Comparison of ENCODE assay signal across 29 mouse cellular contexts in the genomic region with DNA sequence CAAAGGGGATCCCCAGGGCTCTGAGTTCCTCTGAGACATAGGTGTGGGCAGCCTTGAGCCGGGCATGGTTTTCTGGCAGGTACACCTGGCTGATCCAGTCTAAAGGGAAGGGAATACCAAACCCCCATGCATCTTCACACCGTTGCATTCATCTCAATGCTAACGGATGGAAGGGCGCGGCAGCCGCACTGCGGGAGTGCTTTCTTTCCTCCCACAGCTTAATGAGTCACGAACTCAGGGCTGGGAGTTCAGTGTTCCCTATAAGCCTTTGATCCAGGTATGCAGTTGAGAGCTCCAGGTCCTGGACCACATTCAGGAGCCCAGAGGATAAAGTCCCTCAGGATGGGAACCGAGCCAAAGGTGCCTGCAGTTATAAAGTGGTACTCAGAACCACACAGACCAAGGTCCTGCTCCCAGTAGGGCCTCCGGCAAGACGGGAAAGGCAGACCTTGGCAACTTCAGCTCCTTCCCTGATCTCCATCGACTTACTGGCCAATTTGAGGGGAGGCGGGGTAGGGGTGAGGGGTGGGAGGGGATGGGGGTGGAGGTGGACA. TPM values are rescaled to one million over a fixed set of nuclear protein-coding genes. Genes with fewer than 3 reads are reported as not detected.
DNase-seq lines count a peak whose midpoint lies in the region; ATAC-seq and TF ChIP-seq lines count a peak whose summit lies in the region.
"Had no signal": no experiment of that assay in that cellular context is flagged by ENCODE, and none has a peak within 500 bp of the region (broad histone marks: within the 10 kb centered on the region; RNA-seq: fewer than 3 reads in every experiment).

No protein-coding gene starts in this region.

- TF ChIP-seq CTCF in testis, adult 2 months (IDR thresholded peaks at IDR 0.05; ENCODE audit: control insufficient read depth, insufficient read depth, insufficient replicate concordance, low read depth, low read length): no peak
- no peak for TF ChIP-seq CTCF in midbrain, postnatal 0 days (IDR thresholded peaks at IDR 0.05)

- H3K4me1 ChIP-seq in heart, embryonic 12.5 days (replicated peaks): peaks cover 12% of the 10 kb centered on the region
- 0 out of 2 replicates have a peak, but pooled peaks cover 3% of the 10 kb centered on the region for H3K4me1 ChIP-seq in heart, embryonic 11.5 days (ENCODE audit: control insufficient read depth, insufficient read depth, low read length)
- H3K4me1 ChIP-seq in testis, adult 2 months (ENCODE audit: control insufficient read depth, insufficient read depth, low read length): peaks cover 2% of the 10 kb centered on the region; the same call in 1 of the 2 replicates
- H3K4me1 ChIP-seq in midbrain, postnatal 0 days (ENCODE audit: insufficient read depth, low read length): no peaks in the 10 kb centered on the region
- H3K4me1 ChIP-seq: liver, embryonic 12.5 days; midbrain, embryonic 12.5 days had no signal

- ATAC-seq in heart, embryonic 12.5 days (ENCODE audit: insufficient number of reproducible peaks, low FRiP score): 0 out of 2 replicates have a peak, but pooled peaks have one; percentile 33
- no peak for ATAC-seq in heart, embryonic 11.5 days (replicated peaks; ENCODE audit: insufficient number of reproducible peaks, low FRiP score, low TSS enrichment)
- ATAC-seq in erythroblast, adult 5-6 weeks (replicated peaks; ENCODE audit: low FRiP score, poor library complexity, severe bottlenecking): no peak
- no peak for ATAC-seq in midbrain, postnatal 0 days (ENCODE audit: low FRiP score)
- ATAC-seq: hindbrain, postnatal 0 days; liver, embryonic 12.5 days had no signal

- peaks cover 4% of the 10 kb centered on the region; the same call in 1 of the 2 replicates for H3K9me3 ChIP-seq in heart, embryonic 12.5 days (replicated peaks)
- no peaks in the 10 kb centered on the region for H3K9me3 ChIP-seq in heart, embryonic 11.5 days (replicated peaks; ENCODE audit: control insufficient read depth, low read length)
- no peaks in the 10 kb centered on the region for H3K9me3 ChIP-seq in midbrain, postnatal 0 days (ENCODE audit: low read length)
- H3K9me3 ChIP-seq: heart, embryonic 10.5 days; liver, embryonic 12.5 days; midbrain, embryonic 12.5 days had no signal

- H3K36me3 ChIP-seq in heart, embryonic 12.5 days: peaks cover 49% of the 10 kb centered on the region
- peaks cover 15% of the 10 kb centered on the region; the same call in 1 of the 2 replicates for H3K36me3 ChIP-seq in heart, embryonic 11.5 days (ENCODE audit: control insufficient read depth, insufficient read depth, low read length)
- no peaks in the 10 kb centered on the region for H3K36me3 ChIP-seq in testis, adult 2 months (ENCODE audit: control insufficient read depth, insufficient read depth, low read length)
- peaks cover 10% of the 10 kb centered on the region for H3K36me3 ChIP-seq in midbrain, postnatal 0 days (ENCODE audit: insufficient read depth, low read length)

- H3K27me3 ChIP-seq in heart, embryonic 12.5 days (replicated peaks): no peaks in the 10 kb centered on the region
- H3K27me3 ChIP-seq in heart, embryonic 11.5 days (ENCODE audit: control insufficient read depth, insufficient read depth, low read length): no peaks in the 10 kb centered on the region
- no peaks in the 10 kb centered on the region for H3K27me3 ChIP-seq in testis, adult 2 months (ENCODE audit: control insufficient read depth, insufficient read depth, low read length)
- no peaks in the 10 kb centered on the region for H3K27me3 ChIP-seq in midbrain, postnatal 0 days (ENCODE audit: insufficient read depth, low read length)
- H3K27me3 ChIP-seq: liver, embryonic 12.5 days; midbrain, embryonic 12.5 days had no signal

- no peak overlapping the region for H3K4me3 ChIP-seq in heart, embryonic 12.5 days
- no peak overlapping the region for H3K4me3 ChIP-seq in heart, embryonic 11.5 days (ENCODE audit: low read depth, low read length)
- peak overlapping the region; percentile 36 for H3K4me3 ChIP-seq in testis, adult 2 months (ENCODE audit: control insufficient read depth, low read depth, low read length)
- no peak overlapping the region for H3K4me3 ChIP-seq in midbrain, postnatal 0 days (ENCODE audit: low read depth, low read length)
- H3K4me3 ChIP-seq: heart, embryonic 10.5 days; liver, embryonic 12.5 days; midbrain, embryonic 12.5 days had no signal

- H3K4me2 ChIP-seq in heart, embryonic 12.5 days: no peak overlapping the region
- H3K4me2 ChIP-seq in heart, embryonic 11.5 days: no peak overlapping the region
- no peak overlapping the region for H3K4me2 ChIP-seq in midbrain, postnatal 0 days (ENCODE audit: low read depth, low read length, poor library complexity, severe bottlenecking)
- H3K4me2 ChIP-seq: liver, embryonic 12.5 days; midbrain, embryonic 12.5 days had no signal

- no peak for DNase-seq in testis, postnatal 10 days (ENCODE audit: low spot score)
- DNase-seq in kidney, postnatal 10 days: peak; percentile 68
- DNase-seq in midbrain, postnatal 0 days (ENCODE audit: low spot score): no peak
- no peak for DNase-seq in cerebellum, adult 11-12 months
- DNase-seq: adrenal gland, postnatal 25 days; cerebellum, adult 11 months; cerebellum, postnatal 10 days; gastrocnemius, postnatal 36 days; heart, postnatal 10 days; layer of hippocampus, postnatal 36 days; lung, adult 2 months; lung, postnatal 14 days; right cerebral cortex, postnatal 14 days; thymus, postnatal 14 days had no signal

- TF ChIP-seq POLR2A in testis, adult 2 months (IDR thresholded peaks at IDR 0.05; ENCODE audit: control insufficient read depth, low read depth, low read length): no peak

- H3K27ac ChIP-seq in heart, embryonic 12.5 days (ENCODE audit: poor library complexity, severe bottlenecking): no peak overlapping the region
- H3K27ac ChIP-seq in heart, embryonic 11.5 days (ENCODE audit: low read depth, low read length): no peak overlapping the region
- no peak overlapping the region for H3K27ac ChIP-seq in testis, adult 2 months (ENCODE audit: control insufficient read depth, insufficient read depth, low read depth, low read length)
- H3K27ac ChIP-seq in midbrain, postnatal 0 days (ENCODE audit: low read depth, low read length): no peak overlapping the region
- H3K27ac ChIP-seq: heart, embryonic 10.5 days; hindbrain, postnatal 0 days; kidney, postnatal 0 days; liver, embryonic 12.5 days; midbrain, embryonic 12.5 days had no signal

- 74% methylated on average over 13 of the region's 13 CpGs for WGBS in heart, embryonic 12.5 days
- 69% methylated on average over 13 of the region's 13 CpGs for WGBS in heart, embryonic 11.5 days (ENCODE audit: insufficient replicate concordance)
- 77% methylated on average over 13 of the region's 13 CpGs for WGBS in midbrain, postnatal 0 days

- H3K9ac ChIP-seq in heart, embryonic 12.5 days: no peak overlapping the region
- no peak overlapping the region for H3K9ac ChIP-seq in heart, embryonic 11.5 days (ENCODE audit: low read depth, low read length)
- no peak overlapping the region for H3K9ac ChIP-seq in midbrain, postnatal 0 days (replicated peaks; ENCODE audit: low read length, poor library complexity, severe bottlenecking)
- H3K9ac ChIP-seq: liver, embryonic 12.5 days; midbrain, embryonic 12.5 days had no signal

RNA-seq across cellular contexts. Expression of gene Accs, which starts 13.4 kb away (rescaled TPM):
- 6.2 and 6.6 TPM in 2 replicates for polyA plus RNA-seq in heart, embryonic 12.5 days (2016; fragmentation: Nextera tagmentation; extraction: Ambion mirVana)
- 6.6 and 7.7 TPM in 2 replicates for polyA plus RNA-seq in heart, embryonic 11.5 days (2014; fragmentation: Nextera tagmentation; extraction: Ambion mirVana)
- 2.5 and 2.6 TPM in 2 replicates for polyA plus RNA-seq in testis, adult 2 months (2012; rRNA removed)
- total RNA-seq in erythroblast, adult 5-6 weeks (2015; ENCODE audit: low replicate concordance): 3.3 and 6.3 TPM in 2 replicates
- 1.4 and 1.8 TPM in 2 replicates for total RNA-seq in erythroblast, adult 5-6 weeks (2017; ENCODE audit: low replicate concordance)
- total RNA-seq in midbrain, postnatal 0 days (2014; rRNA removed): 10.8 and 12.1 TPM in 2 replicates
- 4.7 and 4.9 TPM in 2 replicates for polyA plus RNA-seq in midbrain, postnatal 0 days (2015; fragmentation: Nextera tagmentation; extraction: Ambion mirVana)

RNA-seq across cellular contexts. Expression of gene Ext2, which starts 13.9 kb away (rescaled TPM):
- 79.8 and 87.2 TPM in 2 replicates for polyA plus RNA-seq in heart, embryonic 12.5 days (2016; fragmentation: Nextera tagmentation; extraction: Ambion mirVana)
- 60.3 and 75.6 TPM in 2 replicates for polyA plus RNA-seq in heart, embryonic 11.5 days (2014; fragmentation: Nextera tagmentation; extraction: Ambion mirVana)
- 15.5 and 17.6 TPM in 2 replicates for polyA plus RNA-seq in testis, adult 2 months (2012; rRNA removed)
- 5.8 and 11.1 TPM in 2 replicates for total RNA-seq in erythroblast, adult 5-6 weeks (2015; ENCODE audit: low replicate concordance)
- total RNA-seq in erythroblast, adult 5-6 weeks (2017; ENCODE audit: low replicate concordance): 2.3 and 7.4 TPM in 2 replicates
- 42.7 and 57.2 TPM in 2 replicates for total RNA-seq in midbrain, postnatal 0 days (2014; rRNA removed)
- 74.1 and 74.7 TPM in 2 replicates for polyA plus RNA-seq in midbrain, postnatal 0 days (2015; fragmentation: Nextera tagmentation; extraction: Ambion mirVana)

RNA-seq across cellular contexts. Expression of gene Accsl, which starts 32.6 kb away (rescaled TPM):
- not detected in 2 replicates for polyA plus RNA-seq in heart, embryonic 12.5 days (2016; fragmentation: Nextera tagmentation; extraction: Ambion mirVana)
- not detected in 2 replicates for polyA plus RNA-seq in heart, embryonic 11.5 days (2014; fragmentation: Nextera tagmentation; extraction: Ambion mirVana)
- polyA plus RNA-seq in testis, adult 2 months (2012; rRNA removed): 0.18 TPM in 1 of 2 replicates, not detected in the other
- not detected in 2 replicates for total RNA-seq in erythroblast, adult 5-6 weeks (2015; ENCODE audit: low replicate concordance)
- not detected in 2 replicates for total RNA-seq in erythroblast, adult 5-6 weeks (2017; ENCODE audit: low replicate concordance)
- 0.52 TPM in 1 of 2 replicates, not detected in the other for total RNA-seq in midbrain, postnatal 0 days (2014; rRNA removed)
- polyA plus RNA-seq in midbrain, postnatal 0 days (2015; fragmentation: Nextera tagmentation; extraction: Ambion mirVana): 0.11 and 0.51 TPM in 2 replicates
- total RNA-seq: gastrocnemius, adult 18-20 months; gastrocnemius, postnatal 36 days; hindbrain, postnatal 0 days; megakaryocyte progenitor cell, adult 5-6 weeks; monocyte, adult 5-6 weeks; neutrophil, adult 5-6 weeks had no signal
- polyA plus RNA-seq: embryonic facial prominence, embryonic 11.5 days; heart, embryonic 10.5 days; kidney, postnatal 0 days; limb, embryonic 11.5 days; liver, embryonic 12.5 days; lung, adult 2 months had no signal
